Mouse (Mus musculus) large intestine, adult 2 months (tissue): ENCODE data around the gene Tstd2. TPM values are rescaled to one million over a fixed set of nuclear protein-coding genes. Genes with fewer than 3 reads are reported as not detected.

Experiments
- DNase-seq: peaks from one replicate; pipeline ENCODE4 v3.0.0-alpha.2; 2012; ENCODE audit warnings: low read depth, low spot score
- WGBS: fragments of 180-500 bp; shearing (Covaris S2); methylation state at CpG from one replicate; pipeline ENCODE4 v1.1.7; 2018; 5-methylcytosine and 5-hydroxymethylcytosine counted together
- polyA plus RNA-seq: library from polyadenylated mRNA; depleted of rRNA; stranded (reverse); fragments of >200 nt; gene quantifications from 2 replicates; pipeline ENCODE4 v1.2.3, GENCODE M21; 2012

Tstd2 gene
- polyA plus RNA-seq, 1 experiment, result 11.0 TPM

GRCm38 (mm10) chr4:46126541-46126940 is 12.0 kb downstream of the Tstd2 start:
- DNase-seq, result peak; percentile 32
- 48% methylated on average over 2 of the region's 2 CpGs for WGBS

GRCm38 (mm10) chr4:46123358-46123757 is 15.1 kb downstream of the Tstd2 start:
- no peak for DNase-seq
- WGBS, result 82% methylated on average over 6 of the region's 6 CpGs

GRCm38 (mm10) chr4:46120767-46121166 is 17.7 kb downstream of the Tstd2 start:
- WGBS, result 83% methylated on average over 3 of the region's 3 CpGs

GRCm38 (mm10) chr4:46119514-46120094 is 18.9 kb downstream of the Tstd2 start:
- DNase-seq, result no peak
- WGBS, result 94% methylated on average over 14 of the region's 14 CpGs

More at GRCm38 (mm10) chr4:46120767-46121166, 17.7 kb downstream of the Tstd2 start:
- no peak for DNase-seq

GRCm38 (mm10) chr4:46117536-46117935 is 21.0 kb downstream of the Tstd2 start:
- DNase-seq, result no peak
- WGBS, result 95% methylated on average over 4 of the region's 4 CpGs

GRCm38 (mm10) chr4:46116544-46117175 is 21.8 kb downstream of the Tstd2 start:
- no peak for DNase-seq
- 83% methylated on average over 10 of the region's 10 CpGs for WGBS

- DNase-seq, result no peak
- WGBS, result 69% methylated on average over 1 of the region's 1 CpGs
Observed at GRCm38 (mm10) chr4:46115308-46115707, 23.2 kb downstream of the Tstd2 start.

GRCm38 (mm10) chr4:46111361-46111760 is 27.1 kb downstream of the Tstd2 start:
- WGBS, result 55% methylated on average over 3 of the region's 3 CpGs
- no peak for DNase-seq

- WGBS, result 90% methylated on average over 8 of the region's 8 CpGs
- DNase-seq, result no peak
Observed at GRCm38 (mm10) chr4:46110084-46110483, 28.4 kb downstream of the Tstd2 start.

GRCm38 (mm10) chr4:46102078-46102769 is 36.3 kb downstream of the Tstd2 start:
- WGBS, result 93% methylated on average over 10 of the region's 10 CpGs
- no peak for DNase-seq

GRCm38 (mm10) chr4:46101211-46101711 is 37.2 kb downstream of the Tstd2 start:
- DNase-seq, result no peak
- WGBS, result 44% methylated on average over 14 of the region's 14 CpGs

GRCm38 (mm10) chr4:46100539-46100938 is 38.0 kb downstream of the Tstd2 start:
- 37% methylated on average over 7 of the region's 7 CpGs for WGBS
- DNase-seq, result no peak

GRCm38 (mm10) chr4:46099132-46099531 is 39.4 kb downstream of the Tstd2 start:
- no peak for DNase-seq
- 70% methylated on average over 9 of the region's 9 CpGs for WGBS

GRCm38 (mm10) chr4:46097591-46097990 is 40.9 kb downstream of the Tstd2 start:
- no peak for DNase-seq
- 84% methylated on average over 2 of the region's 2 CpGs for WGBS

- 76% methylated on average over 7 of the region's 7 CpGs for WGBS
- DNase-seq, result no peak
Observed at GRCm38 (mm10) chr4:46096546-46096945, 41.9 kb downstream of the Tstd2 start.

- WGBS, result 94% methylated on average over 3 of the region's 3 CpGs
- DNase-seq, result no peak
Observed at GRCm38 (mm10) chr4:46095826-46096159, 42.7 kb downstream of the Tstd2 start.

- DNase-seq, result no peak
- 65% methylated on average over 15 of the region's 15 CpGs for WGBS
Observed at GRCm38 (mm10) chr4:46094916-46095825, 43.3 kb downstream of the Tstd2 start.

- 65% methylated on average over 5 of the region's 5 CpGs for WGBS
- DNase-seq, result no peak
Observed at GRCm38 (mm10) chr4:46092429-46093076, 45.9 kb downstream of the Tstd2 start.

- 87% methylated on average over 14 of the region's 14 CpGs for WGBS
Observed at GRCm38 (mm10) chr4:46089524-46090125, 48.9 kb downstream of the Tstd2 start.

More at GRCm38 (mm10) chr4:46089524-46090125, 48.9 kb downstream of the Tstd2 start:
- DNase-seq, result no peak
